In the genomic region with DNA sequence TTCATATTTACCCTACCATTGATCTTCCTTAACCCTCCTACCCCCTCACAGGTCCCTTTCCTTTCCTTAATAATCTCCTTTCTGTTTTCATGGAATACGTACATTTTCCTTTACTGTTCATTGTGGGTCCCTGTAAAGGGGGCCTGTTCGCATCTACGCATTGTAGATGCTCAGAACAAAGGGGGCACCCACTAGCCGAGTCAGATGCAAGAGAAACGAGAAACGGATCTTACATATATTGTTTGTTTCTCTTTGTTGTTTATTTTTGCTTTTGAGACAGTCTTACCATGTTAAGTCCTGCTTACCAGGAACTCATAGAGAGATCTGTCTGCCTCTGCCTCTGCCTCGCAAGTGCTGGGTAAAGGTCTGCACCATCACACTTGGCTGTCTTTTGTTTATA, we compare ENCODE assay signal across 8 mouse cellular contexts. TPM values are rescaled to one million over a fixed set of nuclear protein-coding genes. Genes with fewer than 3 reads are reported as not detected.
DNase-seq lines count a peak whose midpoint lies in the region; ATAC-seq and TF ChIP-seq lines count a peak whose summit lies in the region.

No protein-coding gene starts in this region.

- H3K9ac ChIP-seq in heart, embryonic 16.5 days (ENCODE audit: low read length), result peak overlapping the region; percentile 86
- peak overlapping the region; percentile 97 for H3K9ac ChIP-seq in hindbrain, postnatal 0 days (replicated peaks; ENCODE audit: low read length)
- peak overlapping the region; percentile 95 for H3K9ac ChIP-seq in midbrain, embryonic 15.5 days

- DNase-seq in heart, adult 8-10 months (ENCODE audit: low spot score), result no peak
- DNase-seq in brain, embryonic 14.5 days (ENCODE audit: low read depth), result peak; percentile 25
- DNase-seq in hindbrain, postnatal 0 days (ENCODE audit: low spot score), result no peak
- no peak for DNase-seq in thymus, adult 18-20 months
- no peak for DNase-seq in urinary bladder, adult 18-20 months (ENCODE audit: low spot score in 2 of 2)
- no peak for DNase-seq in thymus, postnatal 10 days (ENCODE audit: low spot score in 2 of 2)

- TF ChIP-seq CTCF in brain, embryonic 14.5 days (IDR thresholded peaks at IDR 0.05; ENCODE audit: borderline replicate concordance, extremely low read depth, insufficient read depth, insufficient read length), result no peak
- no peak for TF ChIP-seq CTCF in hindbrain, postnatal 0 days (IDR thresholded peaks at IDR 0.05; ENCODE audit: low read depth)

- WGBS in heart, embryonic 16.5 days, result 43% methylated on average over 7 of the region's 7 CpGs
- 16% methylated on average over 7 of the region's 7 CpGs for WGBS in hindbrain, postnatal 0 days
- WGBS in midbrain, embryonic 15.5 days, result 22% methylated on average over 7 of the region's 7 CpGs

- H3K4me2 ChIP-seq in heart, embryonic 16.5 days (ENCODE audit: low read depth, low read length), result peak overlapping the region; percentile 93
- peak overlapping the region; percentile 94 for H3K4me2 ChIP-seq in hindbrain, postnatal 0 days (ENCODE audit: low read depth, low read length)
- H3K4me2 ChIP-seq in midbrain, embryonic 15.5 days, result peak overlapping the region; percentile 75

- H3K4me3 ChIP-seq in heart, embryonic 16.5 days (ENCODE audit: low read length), result peak overlapping the region; percentile 76
- peak overlapping the region; percentile 98 for H3K4me3 ChIP-seq in hindbrain, postnatal 0 days (ENCODE audit: low read length)
- peak overlapping the region; percentile 88 for H3K4me3 ChIP-seq in midbrain, embryonic 15.5 days

- no peaks in the 10 kb centered on the region for H3K9me3 ChIP-seq in heart, embryonic 16.5 days (replicated peaks; ENCODE audit: control insufficient read depth, low read length)
- H3K9me3 ChIP-seq in hindbrain, postnatal 0 days (ENCODE audit: low read length), result no peaks in the 10 kb centered on the region
- no peaks in the 10 kb centered on the region for H3K9me3 ChIP-seq in midbrain, embryonic 15.5 days

- TF ChIP-seq POLR2A in brain, embryonic 14.5 days (IDR thresholded peaks at IDR 0.05; ENCODE audit: borderline replicate concordance, extremely low read depth, insufficient read depth, insufficient read length, poor library complexity, severe bottlenecking), result no peak

- no peak for ATAC-seq in heart, embryonic 16.5 days (replicated peaks; ENCODE audit: extremely low read depth, insufficient read depth, low FRiP score)
- ATAC-seq in hindbrain, postnatal 0 days, result no peak
- ATAC-seq in midbrain, embryonic 15.5 days (replicated peaks), result no peak

- H3K27ac ChIP-seq in heart, embryonic 16.5 days (ENCODE audit: low read length), result 0 out of 2 replicates have a peak overlapping the region, but pooled peaks have one; percentile 2
- no peak overlapping the region for H3K27ac ChIP-seq in hindbrain, postnatal 0 days
- no peak overlapping the region for H3K27ac ChIP-seq in midbrain, embryonic 15.5 days

- no peaks in the 10 kb centered on the region for H3K27me3 ChIP-seq in heart, embryonic 16.5 days (ENCODE audit: control insufficient read depth, insufficient read depth, low read length)
- H3K27me3 ChIP-seq in hindbrain, postnatal 0 days (ENCODE audit: insufficient read depth, low read length), result no peaks in the 10 kb centered on the region
- no peaks in the 10 kb centered on the region for H3K27me3 ChIP-seq in midbrain, embryonic 15.5 days (replicated peaks)

- H3K4me1 ChIP-seq in heart, embryonic 16.5 days (ENCODE audit: control insufficient read depth, insufficient read depth, low read length), result peaks cover 13% of the 10 kb centered on the region
- H3K4me1 ChIP-seq in hindbrain, postnatal 0 days (ENCODE audit: insufficient read depth, low read length), result peaks cover 8% of the 10 kb centered on the region; the same call in 1 of the 2 replicates
- H3K4me1 ChIP-seq in midbrain, embryonic 15.5 days, result peaks cover 16% of the 10 kb centered on the region

- H3K36me3 ChIP-seq in heart, embryonic 16.5 days (ENCODE audit: control insufficient read depth, insufficient read depth), result peaks cover 5% of the 10 kb centered on the region; the same call in 1 of the 2 replicates
- H3K36me3 ChIP-seq in hindbrain, postnatal 0 days (ENCODE audit: insufficient read depth, low read length), result no peaks in the 10 kb centered on the region
- 0 out of 2 replicates have a peak, but pooled peaks cover 2% of the 10 kb centered on the region for H3K36me3 ChIP-seq in midbrain, embryonic 15.5 days (replicated peaks)

RNA-seq across cellular contexts. Expression of a gene that starts 1.4 kb away (rescaled TPM):
- 105 and 112 TPM in 2 replicates for polyA plus RNA-seq in heart, embryonic 16.5 days (2015; fragmentation: Nextera tagmentation; extraction: Ambion mirVana)
- 10 to 100 TPM; 31.5 to 46.7 (median 40.2) TPM for total RNA-seq in heart, adult 8-10 months (2022)
- 35.4 and 37.0 TPM in 2 replicates for polyA plus RNA-seq in brain, embryonic 14.5 days (2012; rRNA removed)
- total RNA-seq in hindbrain, postnatal 0 days (2014; rRNA removed), result 6.8 and 8.6 TPM in 2 replicates
- 60.6 and 66.7 TPM in 2 replicates for polyA plus RNA-seq in hindbrain, postnatal 0 days (2015; fragmentation: Nextera tagmentation; extraction: Ambion mirVana)
- 86.8 and 94.1 TPM in 2 replicates for polyA plus RNA-seq in midbrain, embryonic 15.5 days (2015; fragmentation: Nextera tagmentation; extraction: Ambion mirVana)
